Mouse (Mus musculus) A20 (cell line): ENCODE results near the gene Il17re.

Experiments used
- DNase-seq: peaks from one replicate; pipeline ENCODE4 v3.0.0-alpha.2; 2011; ENCODE audit warnings: low read depth, low spot score

Gene Il17re

DNA sequence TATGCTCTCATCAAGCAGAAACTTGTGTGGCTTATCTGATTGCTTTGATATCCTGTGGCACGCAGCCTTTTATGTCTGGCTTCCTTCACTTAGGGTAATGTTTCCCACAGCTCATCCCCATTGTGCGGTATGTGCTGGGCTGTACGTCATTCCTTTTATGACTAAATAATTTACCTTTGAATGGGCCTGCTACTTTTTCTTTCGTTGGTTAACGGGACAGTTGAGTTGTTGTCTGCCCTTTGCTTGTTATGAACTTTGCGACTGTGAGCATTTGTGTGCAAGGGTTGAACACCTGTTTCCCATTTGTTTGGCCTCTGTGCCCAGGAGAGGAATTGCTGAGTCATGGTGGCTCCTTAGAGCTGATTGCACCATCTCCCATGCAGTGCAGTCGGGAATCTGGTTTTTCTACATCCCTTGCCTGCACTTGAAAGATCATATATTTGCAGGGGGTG lies 28.9 kb downstream of the Il17re start:
- peak; percentile 35 for DNase-seq

DNA sequence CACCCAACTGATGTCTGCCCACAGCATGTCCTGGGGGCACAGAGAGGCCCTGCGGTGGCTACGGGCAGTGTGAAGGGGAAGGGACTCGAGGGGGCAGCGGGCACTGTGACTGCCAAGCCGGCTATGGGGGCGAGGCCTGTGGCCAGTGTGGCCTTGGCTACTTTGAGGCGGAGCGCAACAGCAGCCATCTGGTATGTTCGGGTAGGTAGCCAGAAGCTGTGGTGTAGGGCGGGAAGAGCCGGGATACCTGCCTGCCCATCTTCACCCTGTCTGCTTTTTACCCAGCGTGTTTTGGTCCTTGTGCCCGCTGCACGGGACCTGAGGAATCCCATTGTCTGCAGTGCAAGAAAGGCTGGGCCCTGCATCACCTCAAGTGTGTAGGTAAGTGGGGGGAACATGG lies 31.1 kb downstream of the Il17re start:
- no peak for DNase-seq

DNA sequence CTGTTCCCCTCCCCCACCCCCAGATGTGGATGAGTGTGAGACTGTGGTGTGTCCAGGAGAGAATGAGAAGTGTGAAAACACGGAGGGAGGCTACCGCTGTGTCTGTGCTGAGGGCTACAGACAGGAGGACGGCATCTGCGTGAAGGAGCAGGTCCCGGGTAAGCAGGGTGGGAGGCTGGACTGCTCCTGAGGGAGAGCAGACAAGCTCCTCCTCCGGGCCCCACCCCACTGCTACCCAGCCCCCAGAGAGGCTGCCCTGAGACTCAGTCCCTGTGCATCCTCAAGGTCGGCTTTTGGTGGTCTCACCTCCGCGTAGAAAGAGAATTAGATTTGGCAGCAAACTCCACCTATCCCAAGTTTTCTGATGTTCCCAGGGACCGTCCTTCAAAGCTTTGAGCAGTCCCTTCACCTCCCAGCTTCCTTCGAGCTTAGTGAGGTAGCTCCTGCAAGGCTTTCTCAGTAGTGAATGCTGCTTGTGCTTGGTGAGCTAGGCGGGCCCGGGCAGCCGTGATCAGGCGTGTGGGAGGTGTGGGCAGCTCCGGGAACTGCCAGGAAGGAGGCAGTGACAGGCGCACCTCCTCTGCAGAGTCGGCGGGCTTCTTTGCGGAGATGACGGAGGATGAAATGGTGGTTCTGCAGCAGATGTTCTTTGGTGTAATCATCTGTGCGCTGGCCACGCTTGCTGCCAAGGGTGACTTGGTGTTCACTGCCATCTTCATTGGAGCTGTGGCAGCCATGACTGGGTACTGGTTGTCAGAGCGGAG lies 34.0 kb downstream of the Il17re start:
- DNase-seq, result no peak

DNA sequence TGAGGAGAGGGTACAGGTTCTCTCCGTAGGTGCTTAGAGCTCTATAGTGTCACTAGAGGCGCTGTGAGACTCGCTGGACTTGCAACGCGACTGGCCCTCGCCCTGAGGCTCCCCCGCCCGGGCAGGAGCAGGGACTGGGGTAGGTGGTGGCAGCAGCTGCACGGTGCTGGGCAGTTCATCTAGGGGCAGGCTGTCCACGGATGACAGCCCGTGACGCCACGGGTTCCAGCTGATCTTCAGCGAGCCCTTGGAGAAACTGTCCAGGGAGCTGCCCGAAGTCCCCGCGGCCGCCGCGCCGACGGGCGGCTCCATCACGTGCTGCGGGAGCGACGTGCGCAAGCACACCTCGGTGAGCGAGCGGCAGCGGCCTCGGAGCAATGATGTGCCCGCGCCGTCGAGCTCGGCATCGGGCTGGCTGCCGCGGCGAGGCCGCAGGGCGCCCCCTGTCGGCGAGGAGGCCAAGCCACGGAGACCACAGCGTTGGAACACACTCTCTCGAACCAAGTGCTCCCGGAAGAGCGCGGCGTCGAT lies 36.0 kb downstream of the Il17re start:
- DNase-seq, result peak; percentile 81

DNA sequence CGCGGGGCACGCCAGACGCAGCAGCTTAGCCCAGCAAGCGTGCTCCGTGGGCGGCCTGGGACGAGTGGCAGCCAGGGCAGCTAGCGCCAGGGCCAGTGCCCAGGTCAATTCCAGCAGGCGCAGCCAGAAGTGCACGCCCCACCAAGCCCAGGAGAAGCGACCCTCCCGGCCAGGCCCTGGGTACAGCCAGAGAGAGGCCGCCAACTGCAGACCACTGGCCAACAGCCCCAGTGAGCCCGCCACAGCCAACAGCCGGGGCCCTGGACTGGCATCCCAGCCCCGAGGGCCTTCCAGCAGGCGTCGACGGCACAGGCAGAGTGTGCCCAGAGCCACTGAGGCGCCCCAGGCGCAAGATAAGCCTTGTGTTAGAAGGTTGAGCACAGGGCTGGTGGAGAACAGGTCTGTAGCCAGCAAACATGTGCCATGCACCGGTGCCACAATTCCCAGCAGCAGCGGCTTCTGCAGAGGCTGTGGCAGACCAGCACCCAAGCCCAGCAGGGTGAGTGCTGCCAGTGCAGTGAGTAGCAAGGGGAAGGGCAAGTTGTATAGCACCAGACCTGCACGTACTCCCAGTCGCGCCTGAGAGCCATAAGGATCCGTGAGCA lies 36.9 kb downstream of the Il17re start:
- DNase-seq, result no peak

DNA sequence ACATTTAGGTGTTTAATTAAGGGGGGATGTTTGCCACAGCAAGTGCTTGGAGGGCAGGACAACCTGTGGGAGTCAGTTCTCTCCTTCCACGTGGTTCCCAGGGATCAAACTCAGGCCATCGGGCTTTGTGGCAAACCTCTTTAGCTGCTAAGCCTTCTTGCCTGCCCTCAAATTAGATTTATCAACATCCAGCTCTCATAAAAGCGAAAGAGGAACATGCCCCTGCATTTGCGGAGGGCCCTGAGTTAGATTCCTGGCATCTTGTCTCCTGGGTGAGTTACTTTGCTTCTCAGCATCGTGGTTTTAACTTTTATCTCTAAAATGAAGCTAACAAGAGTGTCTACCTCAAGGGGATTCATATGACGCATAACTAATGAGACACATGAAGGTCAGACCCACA lies 41.1 kb downstream of the Il17re start:
- peak; percentile 75 for DNase-seq

DNA sequence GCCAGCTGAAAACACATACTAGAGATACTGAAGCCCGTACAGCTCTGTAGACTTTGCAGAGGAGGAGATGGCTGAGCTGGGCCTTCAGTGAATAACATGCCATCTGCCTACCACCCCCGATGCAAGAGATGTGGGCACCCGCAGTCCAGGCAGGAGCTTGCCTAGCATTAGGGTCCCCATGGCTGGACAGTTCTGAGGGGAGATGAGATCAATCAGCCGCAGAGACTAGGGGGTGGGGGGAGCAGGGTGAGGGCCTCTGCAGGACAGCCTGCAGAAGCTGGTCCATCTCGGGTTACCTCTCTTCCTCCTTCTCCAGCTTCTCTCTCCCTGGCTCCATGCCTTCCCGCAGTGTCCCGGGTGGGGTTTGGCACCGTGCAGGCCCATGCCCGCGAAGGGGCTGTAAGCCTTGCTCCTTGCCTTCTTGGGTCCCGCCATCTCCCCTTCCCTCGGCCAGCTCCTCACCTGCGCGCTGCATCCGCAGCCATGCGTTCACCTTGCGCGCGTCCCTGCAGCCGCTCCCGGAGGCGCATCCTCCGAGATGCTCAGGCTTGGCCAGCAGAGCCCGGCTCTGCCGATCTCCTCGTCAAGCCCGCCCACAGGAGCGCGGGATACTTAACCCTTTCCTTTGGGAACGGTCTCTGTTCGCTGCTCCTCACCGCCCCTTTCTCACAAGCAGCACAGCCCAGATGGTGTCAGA lies 43.3 kb downstream of the Il17re start, which contains the start of gene Prrt3:
Prrt3 (minus strand) TSS at position 544 of the 697 bp plus-strand sequence.
- no peak for DNase-seq

DNA sequence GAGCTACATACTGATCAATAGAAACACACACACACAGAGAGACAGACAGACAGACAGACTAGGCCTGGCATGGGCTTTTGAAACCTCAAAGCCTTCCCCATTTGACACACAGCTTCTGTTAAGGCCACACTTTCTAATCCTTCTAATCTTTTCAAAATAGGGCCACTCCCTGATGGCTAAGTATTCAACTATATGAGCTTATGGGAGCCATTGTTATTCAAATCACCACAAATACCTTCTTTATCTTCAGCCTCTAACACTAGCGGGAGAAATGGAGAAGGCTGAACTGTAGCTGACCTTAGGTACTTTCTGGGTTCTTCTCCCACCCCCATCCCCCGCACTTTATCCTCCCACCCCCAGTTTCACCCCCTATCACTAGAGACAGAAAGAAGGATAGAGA lies 44.5 kb downstream of the Il17re start:
- no peak for DNase-seq

DNA sequence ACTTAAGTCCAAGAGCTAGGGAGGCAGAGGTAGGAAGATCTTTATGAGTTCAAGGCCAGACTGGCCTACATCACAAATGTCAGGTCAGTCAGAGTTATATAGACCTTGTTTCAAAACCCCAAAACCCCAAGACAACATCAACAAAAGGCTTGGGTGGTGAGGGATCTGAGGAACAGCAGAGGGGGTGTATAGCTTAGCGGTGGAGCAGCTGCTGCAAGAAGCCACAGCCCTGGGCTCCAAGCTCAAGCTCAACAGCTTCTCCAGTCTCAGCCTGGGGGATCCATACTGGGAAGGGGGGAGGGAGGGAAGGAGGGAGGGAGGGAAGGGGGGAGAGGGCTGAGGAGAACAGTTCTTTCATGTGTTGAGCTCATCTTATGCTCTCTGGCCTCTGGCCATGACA lies 47.4 kb downstream of the Il17re start:
- DNase-seq, result no peak

DNA sequence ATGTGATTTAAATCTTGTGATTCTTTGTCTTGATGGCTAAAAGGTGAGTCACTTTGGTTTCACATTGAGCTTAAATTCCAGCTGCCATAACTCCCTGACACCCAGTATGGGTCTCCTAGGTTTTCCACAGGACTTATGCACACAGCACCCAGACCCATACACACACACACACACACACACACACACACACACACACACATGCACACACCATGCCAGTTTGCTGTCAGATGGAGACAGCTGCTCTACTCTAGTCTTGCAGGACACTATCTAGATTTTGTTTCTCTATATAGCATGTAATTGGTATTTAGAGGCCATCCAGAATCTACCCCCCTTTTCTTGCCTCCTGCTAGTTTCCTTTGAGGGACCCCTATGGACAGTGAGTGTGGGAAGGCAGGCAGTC lies 48.8 kb downstream of the Il17re start:
- DNase-seq, result no peak

DNA sequence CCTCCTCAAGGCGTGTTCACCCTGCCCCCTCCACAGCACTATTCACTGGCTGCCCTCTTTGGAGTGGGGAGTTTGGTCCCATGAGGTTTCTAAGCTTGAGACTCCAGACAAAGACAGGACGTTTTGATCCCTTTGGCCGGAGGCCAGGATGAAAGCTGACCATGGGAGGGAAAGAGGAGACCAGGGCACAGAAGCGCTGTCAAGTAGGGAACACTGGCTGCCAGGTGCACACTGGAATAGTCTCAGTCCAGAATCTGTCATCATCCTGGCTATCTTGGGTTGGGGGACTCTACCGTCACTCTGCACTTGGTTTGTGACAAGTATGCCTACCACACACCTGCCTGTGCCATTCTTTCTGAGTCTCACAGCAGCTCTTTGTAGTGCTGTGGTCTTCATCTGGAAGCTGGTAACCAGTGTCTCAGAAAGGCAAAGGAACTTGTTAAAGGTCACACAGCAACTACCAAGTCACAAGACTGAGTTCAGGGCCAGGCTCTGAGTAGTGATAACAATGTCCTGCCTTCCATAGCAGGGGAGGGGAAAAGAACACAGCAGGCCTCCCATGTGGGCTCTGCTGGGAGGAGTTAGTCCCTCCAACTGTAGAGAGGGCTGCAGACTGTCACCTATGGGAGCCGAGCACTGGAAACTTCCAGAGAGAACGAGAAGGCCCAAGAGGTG lies 50.1 kb downstream of the Il17re start:
- no peak for DNase-seq

DNA sequence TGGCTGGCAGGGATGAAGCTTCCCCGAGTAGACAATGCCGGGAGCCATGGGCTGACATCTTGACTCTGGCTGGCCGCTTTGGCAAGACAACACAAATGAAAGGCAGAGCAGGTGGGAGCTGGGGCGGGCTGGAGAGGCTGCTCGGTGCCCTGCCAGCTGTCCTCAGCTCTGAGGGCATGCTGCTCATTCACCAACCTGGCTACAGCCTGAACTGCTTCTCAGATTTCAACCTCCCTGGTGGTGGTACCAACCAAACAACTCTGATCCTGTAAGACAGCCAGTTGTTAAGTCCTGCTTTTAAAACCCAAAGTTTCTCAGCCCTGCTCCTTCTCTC lies 50.6 kb downstream of the Il17re start:
- DNase-seq, result no peak

DNA sequence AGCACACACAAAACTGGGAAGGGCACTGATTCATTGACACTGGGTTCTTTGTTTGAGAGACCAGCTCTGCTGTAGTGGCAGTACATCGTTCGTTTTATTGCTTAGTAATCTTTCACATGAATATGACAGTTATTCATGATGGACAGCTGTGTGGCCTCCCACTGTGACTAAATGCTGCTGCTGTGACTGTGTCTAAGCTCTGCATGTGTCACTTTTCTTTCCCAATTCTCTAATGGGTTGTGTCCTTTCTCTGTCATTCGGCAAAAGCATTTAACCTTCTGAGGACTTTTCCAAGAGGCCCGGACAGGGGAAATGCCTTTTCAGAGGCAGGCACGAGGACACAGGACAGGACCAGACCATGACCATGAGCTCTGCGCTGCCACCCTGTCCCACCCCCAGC lies 55.7 kb downstream of the Il17re start:
- no peak for DNase-seq

DNA sequence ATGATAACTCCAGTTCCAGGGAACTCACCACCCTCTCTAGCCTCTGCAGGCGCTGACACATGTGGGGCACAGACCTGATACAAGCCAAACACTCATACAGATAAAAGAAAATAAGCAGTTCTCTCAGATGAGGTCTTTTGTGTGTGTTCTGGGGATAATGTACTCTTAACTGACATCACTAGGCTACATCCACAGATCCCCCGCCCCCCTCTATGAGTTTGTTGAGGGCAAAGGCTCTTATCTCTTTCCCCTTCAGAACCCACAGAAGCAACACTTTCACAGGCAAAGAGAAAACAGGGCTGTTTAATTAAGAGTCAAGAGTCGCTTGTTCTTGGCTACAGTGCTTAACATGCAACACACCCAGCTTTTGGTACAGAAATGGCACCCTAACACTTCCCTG lies 56.3 kb downstream of the Il17re start:
- DNase-seq, result no peak

DNA sequence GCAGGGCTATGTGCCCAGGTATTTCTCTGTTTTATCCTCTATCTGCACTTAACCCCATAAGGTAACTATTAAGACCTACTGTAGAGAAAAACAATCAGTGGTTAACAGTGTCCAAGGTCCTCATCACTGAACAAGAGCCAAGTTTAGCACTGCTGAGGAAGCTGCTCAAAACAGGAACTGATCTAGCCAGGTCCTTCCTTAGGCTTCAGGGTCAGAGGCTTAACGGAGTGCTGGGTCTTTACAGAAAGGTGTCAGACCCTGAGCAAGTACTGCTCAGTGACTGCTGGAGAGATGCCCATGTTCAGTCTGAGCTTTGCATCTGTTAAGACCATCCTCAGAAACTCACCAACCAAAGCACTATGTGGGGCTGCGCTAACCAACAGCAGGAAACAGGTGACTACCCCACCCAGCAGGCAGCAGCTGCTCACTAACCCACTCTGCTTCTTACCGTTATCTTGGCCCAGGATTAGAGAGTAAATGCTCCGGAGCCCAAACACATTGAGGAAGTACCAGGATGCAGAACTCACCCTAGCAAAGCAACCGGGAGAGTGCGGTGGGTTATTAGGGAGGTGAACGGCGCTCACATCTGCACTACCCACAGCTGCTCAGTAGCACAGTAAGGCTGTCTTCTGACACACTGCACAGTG lies 59.3 kb downstream of the Il17re start:
- no peak for DNase-seq
